Mouse (Mus musculus) MEL (cell line): Measurements from ENCODE around the gene Ier3.

Experiments
- CTCF ChIP-seq, 3 experiments: IDR thresholded peaks in 2 of 3; conservative IDR thresholded peaks in 1 of 3; 2 replicates each; pipeline ENCODE4 v1.5.1; 2011 to 2012; ENCODE audit warnings: low read length in 3 of 3, low read depth in 2 of 3, mild to moderate bottlenecking in 2 of 3, improper control_type of control experiment in 1 of 3, inconsistent platforms in 1 of 3, mixed read lengths in 1 of 3, moderate library complexity in 1 of 3; ENCODE audit not compliant: control insufficient read depth in 1 of 3, insufficient read depth in 1 of 3, poor library complexity in 1 of 3, severe bottlenecking in 1 of 3
- EP300 ChIP-seq, 2 experiments: IDR thresholded peaks; 2 replicates each; pipeline ENCODE4 v1.6.1; 2011; ENCODE audit warnings: improper control_type of control experiment in 2 of 2, low read length in 2 of 2, low read depth in 1 of 2, mild to moderate bottlenecking in 1 of 2
- MAFK ChIP-seq: IDR thresholded peaks from 2 replicates; pipeline ENCODE4 v1.6.1; 2011; ENCODE audit warnings: low read depth, mild to moderate bottlenecking, low read length, improper control_type of control experiment, borderline replicate concordance
- MAZ ChIP-seq: IDR thresholded peaks from 2 replicates; pipeline ENCODE4 v1.6.1; 2012; ENCODE audit warnings: low read depth, mild to moderate bottlenecking, inconsistent platforms, low read length, improper control_type of control experiment
- POLR2A ChIP-seq, 2 experiments: IDR thresholded peaks; 2 replicates each; pipeline ENCODE4 v1.6.1; 2011 to 2012; ENCODE audit warnings: low read length in 2 of 2, mild to moderate bottlenecking in 2 of 2, control low read depth in 1 of 2, improper control_type of control experiment in 1 of 2, low read depth in 1 of 2, moderate library complexity in 1 of 2; ENCODE audit not compliant: control insufficient read depth in 1 of 2, insufficient read depth in 1 of 2, poor library complexity in 1 of 2
- POLR2AphosphoS5 ChIP-seq: IDR thresholded peaks from 2 replicates; pipeline ENCODE4 v1.6.1; 2012; ENCODE audit warnings: low read depth, borderline replicate concordance, mild to moderate bottlenecking, inconsistent platforms, low read length, moderate library complexity, mixed read lengths
- TAL1 ChIP-seq: IDR thresholded peaks from 2 replicates; pipeline ENCODE4 v1.6.1; 2012; ENCODE audit warnings: mild to moderate bottlenecking, inconsistent platforms, low read length, moderate library complexity, mixed read lengths
- USF1 ChIP-seq: IDR thresholded peaks from 2 replicates; pipeline ENCODE4 v1.6.1; 2014; ENCODE audit warnings: low read depth, mild to moderate bottlenecking, inconsistent platforms, low read length, improper control_type of control experiment, moderate library complexity
- USF2 ChIP-seq, 2 experiments: IDR thresholded peaks; 2 replicates each; pipeline ENCODE4 v1.6.1; 2011 to 2012; ENCODE audit warnings: improper control_type of control experiment in 2 of 2, low read length in 2 of 2, borderline replicate concordance in 1 of 2, inconsistent platforms in 1 of 2, low read depth in 1 of 2, mild to moderate bottlenecking in 1 of 2; ENCODE audit not compliant: insufficient read depth in 1 of 2

GRCm38 (mm10) chr17:35814678-35815077, 6.8 kb upstream of the Ier3 start:
- TF ChIP-seq USF1 (no peak), CTCF (IDR thresholded peaks at IDR 0.05 in 2 of 3, conservative IDR thresholded peaks at IDR 0.05 in 1 of 3; ENCODE audit: control insufficient read depth in 1 of 3, insufficient read depth in 1 of 3, low read depth in 2 of 3, low read length in 3 of 3, poor library complexity in 1 of 3, severe bottlenecking in 1 of 3) (no peak), EP300 (IDR thresholded peaks at IDR 0.05; ENCODE audit: low read depth in 1 of 2, low read length in 2 of 2) (no peak), POLR2A (IDR thresholded peaks at IDR 0.05; ENCODE audit: control insufficient read depth in 1 of 2, insufficient read depth in 1 of 2, low read depth in 1 of 2, low read length in 2 of 2, poor library complexity in 1 of 2) (no peak), USF2 (IDR thresholded peaks at IDR 0.05; ENCODE audit: borderline replicate concordance in 1 of 2, insufficient read depth in 1 of 2, low read depth in 1 of 2, low read length in 2 of 2) (no peak), POLR2AphosphoS5 (no peak), TAL1 (no peak), MAFK (no peak), MAZ (no peak)
